ENCODE assay signal across 8 mouse cellular contexts in genomic region chr11:98937914-98938694, GRCm38 (mm10). TPM values are rescaled to one million over a fixed set of nuclear protein-coding genes. Genes with fewer than 3 reads are reported as not detected.
DNase-seq lines count a peak whose midpoint lies in the region; ATAC-seq and TF ChIP-seq lines count a peak whose summit lies in the region.

No protein-coding gene starts in this region.

- H3K4me1 ChIP-seq in CH12.LX (ENCODE audit: control insufficient read depth in 1 of 2, insufficient read depth in 2 of 2): peaks cover 25 to 59% of the 10 kb centered on the region in 2 experiments
- peaks cover 88% of the 10 kb centered on the region for H3K4me1 ChIP-seq in forebrain, embryonic 10.5 days
- peaks cover 38% of the 10 kb centered on the region for H3K4me1 ChIP-seq in hindbrain, postnatal 0 days (ENCODE audit: insufficient read depth, low read length)
- H3K4me1 ChIP-seq in liver, postnatal 0 days (ENCODE audit: insufficient read depth): peaks cover 62% of the 10 kb centered on the region
- H3K4me1 ChIP-seq in olfactory bulb, adult 2 months (ENCODE audit: control insufficient read depth, insufficient read depth, low read length): peaks cover 69% of the 10 kb centered on the region

- DNase-seq in cerebellum, adult 11-12 months: peak; percentile 58
- no peak for DNase-seq in cerebellum, postnatal 4 days (ENCODE audit: low spot score in 2 of 2)
- DNase-seq in CH12.LX (ENCODE audit: extremely low read depth): peak; percentile 69
- no peak for DNase-seq in forebrain, embryonic 10.5 days (ENCODE audit: extremely low spot score, low spot score)
- DNase-seq in hindbrain, postnatal 0 days (ENCODE audit: low spot score): no peak
- DNase-seq in liver, postnatal 0 days: peak; percentile 65
- no peak for DNase-seq in frontal cortex, postnatal 25 days (ENCODE audit: low spot score in 2 of 2)

- no peak for TF ChIP-seq CTCF in CH12.LX (conservative IDR thresholded peaks at IDR 0.05 in 1 of 2, IDR thresholded peaks at IDR 0.05 in 1 of 2; ENCODE audit: low read depth in 2 of 2, low read length in 2 of 2)
- TF ChIP-seq CTCF in hindbrain, postnatal 0 days (IDR thresholded peaks at IDR 0.05; ENCODE audit: low read depth): no peak
- TF ChIP-seq CTCF in liver, postnatal 0 days (IDR thresholded peaks at IDR 0.05; ENCODE audit: low read depth): no peak
- no peak for TF ChIP-seq CTCF in olfactory bulb, adult 2 months (IDR thresholded peaks at IDR 0.05; ENCODE audit: insufficient read depth, low read depth, low read length)

- no peaks in the 10 kb centered on the region for H3K36me3 ChIP-seq in CH12.LX (replicated peaks in 1 of 2; ENCODE audit: control insufficient read depth in 1 of 2, insufficient read depth in 1 of 2, low read length in 1 of 2)
- peaks cover 5% of the 10 kb centered on the region for H3K36me3 ChIP-seq in forebrain, embryonic 10.5 days (replicated peaks)
- H3K36me3 ChIP-seq in hindbrain, postnatal 0 days (ENCODE audit: insufficient read depth, low read length): no peaks in the 10 kb centered on the region
- H3K36me3 ChIP-seq in liver, postnatal 0 days (replicated peaks; ENCODE audit: insufficient read depth, low read length): no peaks in the 10 kb centered on the region

- H3K9ac ChIP-seq in CH12.LX (ENCODE audit: insufficient read depth, low read depth): peak overlapping the region; percentile 61
- H3K9ac ChIP-seq in hindbrain, postnatal 0 days (replicated peaks; ENCODE audit: low read length): peak overlapping the region; percentile 40
- H3K9ac ChIP-seq in liver, postnatal 0 days (replicated peaks): peak overlapping the region; percentile 50

- H3K4me3 ChIP-seq in CH12.LX (replicated peaks in 1 of 3; ENCODE audit: low read depth in 2 of 3, low read length in 2 of 3, poor library complexity in 1 of 3): peak overlapping the region; percentile 72 to 90 (median 76)
- peak overlapping the region; percentile 82 for H3K4me3 ChIP-seq in forebrain, embryonic 10.5 days
- H3K4me3 ChIP-seq in hindbrain, postnatal 0 days (ENCODE audit: low read length): peak overlapping the region; percentile 57
- H3K4me3 ChIP-seq in liver, postnatal 0 days (ENCODE audit: low read depth, low read length): peak overlapping the region; percentile 51
- H3K4me3 ChIP-seq in olfactory bulb, adult 2 months (ENCODE audit: insufficient read depth, low read depth, low read length): peak overlapping the region; percentile 62

- dilution Hi-C loops in CH12.LX (cut with MboI; ENCODE audit: extremely low pct_ligation_motif_present, extremely low pct_unique_long_range_greater_than_20kb, low sequenced_read_pairs): no loop called here

- no peaks in the 10 kb centered on the region for H3K27me3 ChIP-seq in CH12.LX (replicated peaks)
- peaks cover 60% of the 10 kb centered on the region for H3K27me3 ChIP-seq in forebrain, embryonic 10.5 days (ENCODE audit: poor library complexity, severe bottlenecking)
- no peaks in the 10 kb centered on the region for H3K27me3 ChIP-seq in hindbrain, postnatal 0 days (ENCODE audit: insufficient read depth, low read length)
- peaks cover 19% of the 10 kb centered on the region for H3K27me3 ChIP-seq in liver, postnatal 0 days (ENCODE audit: insufficient read depth, low read length)

- no peak for TF ChIP-seq RAD21 in CH12.LX (IDR thresholded peaks at IDR 0.05; ENCODE audit: low read depth, low read length)

- H3K4me2 ChIP-seq in CH12.LX (ENCODE audit: insufficient read depth, low read depth, poor library complexity, severe bottlenecking): peak overlapping the region; percentile 80
- H3K4me2 ChIP-seq in hindbrain, postnatal 0 days (ENCODE audit: low read depth, low read length): peak overlapping the region; percentile 93
- peak overlapping the region; percentile 83 for H3K4me2 ChIP-seq in liver, postnatal 0 days (ENCODE audit: low read depth, low read length)

- no peak for TF ChIP-seq POLR2A in CH12.LX (IDR thresholded peaks at IDR 0.05; ENCODE audit: low read depth, low read length)
- TF ChIP-seq POLR2A in olfactory bulb, adult 2 months (IDR thresholded peaks at IDR 0.05; ENCODE audit: insufficient read depth, low read depth, low read length): no peak

- no peak for ATAC-seq in hindbrain, postnatal 0 days
- ATAC-seq in liver, postnatal 0 days: peak; percentile 5

- H3K9me3 ChIP-seq in CH12.LX (replicated peaks; ENCODE audit: low read length): peaks cover 5% of the 10 kb centered on the region
- H3K9me3 ChIP-seq in forebrain, embryonic 10.5 days: no peaks in the 10 kb centered on the region
- H3K9me3 ChIP-seq in hindbrain, postnatal 0 days (ENCODE audit: low read length): no peaks in the 10 kb centered on the region
- H3K9me3 ChIP-seq in liver, postnatal 0 days (ENCODE audit: low read length): no peaks in the 10 kb centered on the region

- TF ChIP-seq EP300 in CH12.LX (IDR thresholded peaks at IDR 0.05; ENCODE audit: low read length): no peak
- no peak for TF ChIP-seq EP300 in liver, postnatal 0 days (IDR thresholded peaks at IDR 0.05; ENCODE audit: low read depth)

- WGBS in forebrain, embryonic 10.5 days: under 1% methylated on average over 39 of the region's 39 CpGs
- WGBS in hindbrain, postnatal 0 days: under 1% methylated on average over 39 of the region's 39 CpGs
- WGBS in liver, postnatal 0 days (ENCODE audit: insufficient replicate concordance): 5% methylated on average over 39 of the region's 39 CpGs
- 2% methylated on average over 39 of the region's 39 CpGs for WGBS in olfactory bulb, adult 2 months

- peak overlapping the region; percentile 31 for H3K27ac ChIP-seq in CH12.LX (ENCODE audit: insufficient read depth, low read depth)
- H3K27ac ChIP-seq in forebrain, embryonic 10.5 days: peak overlapping the region; percentile 90
- peak overlapping the region; percentile 37; the same call in 1 of the 2 replicates for H3K27ac ChIP-seq in hindbrain, postnatal 0 days
- peak overlapping the region; percentile 79 for H3K27ac ChIP-seq in liver, postnatal 0 days (ENCODE audit: low read depth)
- H3K27ac ChIP-seq in olfactory bulb, adult 2 months (ENCODE audit: insufficient read depth, low read depth, low read length): peak overlapping the region; percentile 43; the same call in 1 of the 2 replicates

- in situ Hi-C loops in CH12.LX (cut with MboI; ENCODE audit: low pct_ligation_motif_present, low pct_unique_long_range_greater_than_20kb, low sequenced_read_pairs): loop anchor here (5.0 kb wide), 1 partner anchor 34 kb away; no protein-coding TSS in a partner anchor

- H3K79me2 ChIP-seq in CH12.LX (replicated peaks; ENCODE audit: control insufficient read depth, extremely low read depth, insufficient read depth, poor library complexity, severe bottlenecking): peaks cover 2% of the 10 kb centered on the region; the same call in 1 of the 2 replicates

TF ChIP-seq in CH12.LX, 34 proteins besides CTCF, POLR2A, EP300 and RAD21 (continues in another document):
- TF ChIP-seq CHD2 (IDR thresholded peaks at IDR 0.05; ENCODE audit: low read length): peak; percentile 68
- TF ChIP-seq MYC (IDR thresholded peaks at IDR 0.05; ENCODE audit: low read depth, low read length): no peak
- peak; percentile 55 for TF ChIP-seq NRF1 (IDR thresholded peaks at IDR 0.05; ENCODE audit: low read depth, low read length)
- no peak for TF ChIP-seq JUN (IDR thresholded peaks at IDR 0.05; ENCODE audit: insufficient read depth, low read depth, low read length)
- no peak for TF ChIP-seq PAX5 (IDR thresholded peaks at IDR 0.05; ENCODE audit: low read length)
- peak; percentile 11; the same call in 1 of the 2 replicates for TF ChIP-seq TCF12 (IDR thresholded peaks at IDR 0.05; ENCODE audit: low read depth, low read length)
- TF ChIP-seq USF1 (IDR thresholded peaks at IDR 0.05; ENCODE audit: low read depth, low read length): no peak
- TF ChIP-seq GABPA (IDR thresholded peaks at IDR 0.05; ENCODE audit: insufficient replicate concordance, low read depth, low read length): no peak
- TF ChIP-seq ELF1 (IDR thresholded peaks at IDR 0.05; ENCODE audit: low read depth, low read length): 0 out of 2 replicates have a peak, but pooled peaks have one; percentile 2
- TF ChIP-seq MAZ (IDR thresholded peaks at IDR 0.05; ENCODE audit: low read depth, low read length): peak; percentile 78; the same call in 1 of the 2 replicates
- TF ChIP-seq MAX (IDR thresholded peaks at IDR 0.05; ENCODE audit: low read length): peak; percentile 2; the same call in 1 of the 2 replicates
- peak; percentile 98 for TF ChIP-seq SIN3A (IDR thresholded peaks at IDR 0.05; ENCODE audit: low read length)

RNA-seq across cellular contexts. Expression of gene Rara, which starts 10.5 kb away (rescaled TPM):
- total RNA-seq in CH12.LX (2012; rRNA removed) (11.1 and 12.1 TPM in 2 replicates), CH12.LX (2014; rRNA removed) (2.7 and 4.5 TPM in 2 replicates)
- polyA plus RNA-seq in CH12.LX (2012; ENCODE audit: insufficient read length, low read depth): 12.4 and 13.7 TPM in 2 replicates
- 16.9 and 19.3 TPM in 2 replicates for polyA plus RNA-seq in forebrain, embryonic 10.5 days (2016; fragmentation: Nextera tagmentation; extraction: Ambion mirVana)
- total RNA-seq in hindbrain, postnatal 0 days (2014; rRNA removed): 16.9 and 19.2 TPM in 2 replicates
- polyA plus RNA-seq in hindbrain, postnatal 0 days (2015; fragmentation: Nextera tagmentation; extraction: Ambion mirVana): 8.1 and 9.5 TPM in 2 replicates
- 5.4 and 5.6 TPM in 2 replicates for polyA plus RNA-seq in liver, postnatal 0 days (2015; fragmentation: Nextera tagmentation; extraction: Ambion mirVana)
- not detected in 2 replicates for polyA plus RNA-seq in olfactory bulb, adult 2 months (2012; ENCODE audit: insufficient read depth, insufficient read length, low replicate concordance, missing spikeins)

RNA-seq across cellular contexts. Expression of gene Cdc6, which starts 30.5 kb away (rescaled TPM):
- total RNA-seq in CH12.LX (2012; rRNA removed) (47.4 and 78.9 TPM in 2 replicates), CH12.LX (2014; rRNA removed) (93.7 and 99.3 TPM in 2 replicates)
- polyA plus RNA-seq in CH12.LX (2012; ENCODE audit: insufficient read length, low read depth): 81.3 and 91.9 TPM in 2 replicates
- polyA plus RNA-seq in forebrain, embryonic 10.5 days (2016; fragmentation: Nextera tagmentation; extraction: Ambion mirVana): 68.7 and 75.8 TPM in 2 replicates
- 2.5 and 4.6 TPM in 2 replicates for total RNA-seq in hindbrain, postnatal 0 days (2014; rRNA removed)
- polyA plus RNA-seq in hindbrain, postnatal 0 days (2015; fragmentation: Nextera tagmentation; extraction: Ambion mirVana): 3.0 and 3.4 TPM in 2 replicates
- 19.1 and 22.3 TPM in 2 replicates for polyA plus RNA-seq in liver, postnatal 0 days (2015; fragmentation: Nextera tagmentation; extraction: Ambion mirVana)
- not detected in 2 replicates for polyA plus RNA-seq in olfactory bulb, adult 2 months (2012; ENCODE audit: insufficient read depth, insufficient read length, low replicate concordance, missing spikeins)

RNA-seq across cellular contexts. Expression of gene Gjd3, which starts 44.7 kb away (rescaled TPM):
- total RNA-seq in CH12.LX (2012; rRNA removed) (0.47 and 0.50 TPM in 2 replicates), CH12.LX (2014; rRNA removed) (not detected in 2 replicates)
- polyA plus RNA-seq in CH12.LX (2012; ENCODE audit: insufficient read length, low read depth): not detected in 2 replicates
- 0.20 and 0.24 TPM in 2 replicates for polyA plus RNA-seq in forebrain, embryonic 10.5 days (2016; fragmentation: Nextera tagmentation; extraction: Ambion mirVana)
- total RNA-seq in hindbrain, postnatal 0 days (2014; rRNA removed): 0.75 and 5.0 TPM in 2 replicates
- polyA plus RNA-seq in hindbrain, postnatal 0 days (2015; fragmentation: Nextera tagmentation; extraction: Ambion mirVana): 4.8 and 5.9 TPM in 2 replicates
- not detected in 2 replicates for polyA plus RNA-seq in liver, postnatal 0 days (2015; fragmentation: Nextera tagmentation; extraction: Ambion mirVana)
- polyA plus RNA-seq in olfactory bulb, adult 2 months (2012; ENCODE audit: insufficient read depth, insufficient read length, low replicate concordance, missing spikeins): not detected in 2 replicates

Comparison
In these comparisons a context has a peak if more than half of its experiments do, and no peak if none do; other contexts are left out.
1. DNase-seq: peak in cerebellum, adult 11-12 months (single experiment), CH12.LX (single experiment) and liver, postnatal 0 days (single experiment); none in cerebellum, postnatal 4 days (0 of 2), forebrain, embryonic 10.5 days (single experiment), hindbrain, postnatal 0 days (single experiment) and frontal cortex, postnatal 25 days (0 of 2).
2. H3K27ac ChIP-seq: peak in every context shown above with its lines; median percentile 90 in forebrain, embryonic 10.5 days; 79 in liver, postnatal 0 days; 43 in olfactory bulb, adult 2 months; 37 in hindbrain, postnatal 0 days; 31 in CH12.LX.
3. Peak in every context shown above with its lines, with median percentiles within 50 percentile points of each other: H3K4me2 ChIP-seq, H3K4me3 ChIP-seq and H3K9ac ChIP-seq.